In genomic region chr13:53156911-53157310, GRCm38 (mm10) we compare ENCODE assay signal across 24 mouse cellular contexts.
DNase-seq lines count a peak whose midpoint lies in the region; ATAC-seq lines count a peak whose summit lies in the region.
"Had no signal": no experiment of that assay in that cellular context is flagged by ENCODE, and none has a peak within 500 bp of the region (broad histone marks: within the 10 kb centered on the region; RNA-seq: fewer than 3 reads in every experiment).

No protein-coding gene starts in this region.

- DNase-seq in heart, embryonic 10.5 days (ENCODE audit: low spot score) = no peak
- DNase-seq in heart, postnatal 10 days = no peak
- DNase-seq in heart, adult 9 months (ENCODE audit: low spot score in 2 of 2) = no peak
- DNase-seq in ovary, adult 18-20 months (ENCODE audit: low spot score) = no peak
- DNase-seq in ovary, postnatal 36 days (ENCODE audit: low spot score) = no peak
- DNase-seq: cerebellum, adult 11 months; cerebellum, postnatal 36 days; kidney, postnatal 25 days; layer of hippocampus, postnatal 36 days; liver; right cerebral cortex, adult 18-20 months; right cerebral cortex, postnatal 4 days had no signal

- no peaks in the 10 kb centered on the region for H3K27me3 ChIP-seq in heart, embryonic 10.5 days (ENCODE audit: insufficient read depth, poor library complexity, severe bottlenecking)
- H3K27me3 ChIP-seq in heart, embryonic 16.5 days (ENCODE audit: control insufficient read depth, insufficient read depth, low read length) = no peaks in the 10 kb centered on the region
- no peaks in the 10 kb centered on the region for H3K27me3 ChIP-seq in intestine, embryonic 15.5 days (replicated peaks)
- no peaks in the 10 kb centered on the region for H3K27me3 ChIP-seq in limb, embryonic 12.5 days
- H3K27me3 ChIP-seq: hindbrain, embryonic 13.5 days; liver, embryonic 15.5 days; neural tube, embryonic 13.5 days had no signal

- 79% methylated on average over 15 of the region's 15 CpGs for WGBS in heart, embryonic 10.5 days
- 73% methylated on average over 15 of the region's 15 CpGs for WGBS in heart, embryonic 16.5 days
- 64% methylated on average over 15 of the region's 15 CpGs for WGBS in intestine, embryonic 15.5 days
- WGBS in limb, embryonic 12.5 days = 80% methylated on average over 15 of the region's 15 CpGs

- peak overlapping the region; percentile 91 for H3K27ac ChIP-seq in heart, embryonic 10.5 days
- peak overlapping the region; percentile 94 for H3K27ac ChIP-seq in heart, embryonic 16.5 days (ENCODE audit: low read length)
- peak overlapping the region; percentile 64 for H3K27ac ChIP-seq in intestine, embryonic 15.5 days
- 0 out of 2 replicates have a peak overlapping the region, but pooled peaks have one; percentile 5 for H3K27ac ChIP-seq in limb, embryonic 12.5 days
- H3K27ac ChIP-seq: hindbrain, embryonic 13.5 days; layer of hippocampus, adult 2 months; liver, embryonic 15.5 days; midbrain, embryonic 10.5 days; neural tube, embryonic 13.5 days had no signal

- no peak overlapping the region for H3K4me3 ChIP-seq in heart, embryonic 10.5 days
- no peak overlapping the region for H3K4me3 ChIP-seq in heart, embryonic 16.5 days (ENCODE audit: low read length)
- no peak overlapping the region for H3K4me3 ChIP-seq in intestine, embryonic 15.5 days (replicated peaks)
- H3K4me3 ChIP-seq in limb, embryonic 12.5 days (replicated peaks) = no peak overlapping the region
- H3K4me3 ChIP-seq: hindbrain, embryonic 13.5 days; layer of hippocampus, adult 2 months; liver, embryonic 15.5 days; midbrain, embryonic 10.5 days; myocyte; neural tube, embryonic 13.5 days had no signal

- no peak overlapping the region for H3K4me2 ChIP-seq in heart, embryonic 16.5 days (ENCODE audit: low read depth, low read length)
- H3K4me2 ChIP-seq in intestine, embryonic 15.5 days (replicated peaks) = no peak overlapping the region
- H3K4me2 ChIP-seq in limb, embryonic 12.5 days = no peak overlapping the region
- H3K4me2 ChIP-seq: hindbrain, embryonic 13.5 days; liver, embryonic 15.5 days; neural tube, embryonic 13.5 days had no signal

- peak overlapping the region; percentile 40; the same call in 1 of the 2 replicates for H3K9ac ChIP-seq in heart, embryonic 16.5 days (ENCODE audit: low read length)
- H3K9ac ChIP-seq in intestine, embryonic 15.5 days = no peak overlapping the region
- H3K9ac ChIP-seq in limb, embryonic 12.5 days (replicated peaks) = no peak overlapping the region
- H3K9ac ChIP-seq: hindbrain, embryonic 13.5 days; liver, embryonic 15.5 days; neural tube, embryonic 13.5 days had no signal

- H3K9me3 ChIP-seq in heart, embryonic 10.5 days = no peaks in the 10 kb centered on the region
- H3K9me3 ChIP-seq in heart, embryonic 16.5 days (replicated peaks; ENCODE audit: control insufficient read depth, low read length) = no peaks in the 10 kb centered on the region
- no peaks in the 10 kb centered on the region for H3K9me3 ChIP-seq in intestine, embryonic 15.5 days
- H3K9me3 ChIP-seq in limb, embryonic 12.5 days = no peaks in the 10 kb centered on the region
- H3K9me3 ChIP-seq: hindbrain, embryonic 13.5 days; liver, embryonic 15.5 days; midbrain, embryonic 10.5 days; neural tube, embryonic 13.5 days had no signal

- no peaks in the 10 kb centered on the region for H3K36me3 ChIP-seq in heart, embryonic 10.5 days
- H3K36me3 ChIP-seq in heart, embryonic 16.5 days (ENCODE audit: control insufficient read depth, insufficient read depth) = no peaks in the 10 kb centered on the region
- no peaks in the 10 kb centered on the region for H3K36me3 ChIP-seq in intestine, embryonic 15.5 days
- H3K36me3 ChIP-seq in limb, embryonic 12.5 days = peaks cover 5% of the 10 kb centered on the region; the same call in 1 of the 2 replicates
- H3K36me3 ChIP-seq: hindbrain, embryonic 13.5 days; liver, embryonic 15.5 days; midbrain, embryonic 10.5 days; neural tube, embryonic 13.5 days had no signal

- intact Hi-C loops in heart, postnatal 10 days (cut with DNase I) = no loop called here

- peaks cover 77% of the 10 kb centered on the region for H3K4me1 ChIP-seq in heart, embryonic 10.5 days
- H3K4me1 ChIP-seq in heart, embryonic 16.5 days (ENCODE audit: control insufficient read depth, insufficient read depth, low read length) = peaks cover 57% of the 10 kb centered on the region
- H3K4me1 ChIP-seq in intestine, embryonic 15.5 days (replicated peaks) = peaks cover 51% of the 10 kb centered on the region
- peaks cover 83% of the 10 kb centered on the region for H3K4me1 ChIP-seq in limb, embryonic 12.5 days (replicated peaks)
- H3K4me1 ChIP-seq: liver, embryonic 15.5 days had no signal

- no peak for ATAC-seq in heart, embryonic 16.5 days (replicated peaks; ENCODE audit: extremely low read depth, insufficient read depth, low FRiP score)
- ATAC-seq in intestine, embryonic 15.5 days = no peak
- ATAC-seq in limb, embryonic 12.5 days (ENCODE audit: insufficient number of reproducible peaks, insufficient read depth, low FRiP score, low TSS enrichment, low read depth) = no peak
- ATAC-seq: forebrain, embryonic 14.5 days; lung, postnatal 0 days; midbrain, embryonic 16.5 days had no signal

Comparison
In these comparisons a context has a peak if more than half of its experiments do, and no peak if none do; other contexts are left out.
1. H3K27ac ChIP-seq: peak in every context shown above with its lines; median percentile 94 in heart, embryonic 16.5 days; 91 in heart, embryonic 10.5 days; 64 in intestine, embryonic 15.5 days; 5 in limb, embryonic 12.5 days.